Mouse (Mus musculus): ENCODE measurements around the gene Il1b. TPM values are rescaled to one million over a fixed set of nuclear protein-coding genes. Genes with fewer than 3 reads are reported as not detected.

Il1b gene
- polyA plus RNA-seq, 1 experiment from 2014 or later = 0.64 TPM

DNA sequence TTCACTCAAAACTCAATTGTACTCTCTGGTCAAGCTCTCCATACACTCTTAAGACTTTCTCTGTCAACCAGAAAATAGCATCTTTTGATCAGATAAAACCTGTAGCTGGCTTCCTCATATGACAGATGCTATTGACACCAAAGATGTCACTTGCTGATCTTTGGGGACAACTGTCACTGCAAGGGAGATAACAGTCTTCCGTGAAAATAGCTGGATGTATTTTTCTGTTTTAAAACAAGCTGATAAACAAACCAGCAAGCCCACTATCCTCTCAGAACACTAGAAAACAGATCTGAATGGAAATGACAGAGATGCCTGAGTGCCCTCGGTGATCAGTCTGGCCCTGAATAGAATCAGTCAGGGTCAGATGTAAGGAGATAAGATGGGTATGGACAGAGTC, 32.8 kb upstream of the Il1b start:
- H3K36me3 ChIP-seq (ENCODE audit: control insufficient read depth, insufficient read depth) = no peaks in the 10 kb centered on the region
- 71% methylated on average over 2 of the region's 2 CpGs for WGBS
- no peak overlapping the region for H3K4me2 ChIP-seq (ENCODE audit: low read depth, low read length)
- H3K9ac ChIP-seq (ENCODE audit: low read length) = no peak overlapping the region
- ATAC-seq (replicated peaks; ENCODE audit: extremely low read depth, insufficient read depth, low FRiP score) = no peak
- no peaks in the 10 kb centered on the region for H3K9me3 ChIP-seq (replicated peaks; ENCODE audit: control insufficient read depth, low read length)
- H3K4me1 ChIP-seq (ENCODE audit: control insufficient read depth, insufficient read depth, low read length) = no peaks in the 10 kb centered on the region
- no peak overlapping the region for H3K4me3 ChIP-seq (ENCODE audit: low read length)
- H3K27me3 ChIP-seq (ENCODE audit: control insufficient read depth, insufficient read depth, low read length) = no peaks in the 10 kb centered on the region
- no peak overlapping the region for H3K27ac ChIP-seq (ENCODE audit: low read length)

DNA sequence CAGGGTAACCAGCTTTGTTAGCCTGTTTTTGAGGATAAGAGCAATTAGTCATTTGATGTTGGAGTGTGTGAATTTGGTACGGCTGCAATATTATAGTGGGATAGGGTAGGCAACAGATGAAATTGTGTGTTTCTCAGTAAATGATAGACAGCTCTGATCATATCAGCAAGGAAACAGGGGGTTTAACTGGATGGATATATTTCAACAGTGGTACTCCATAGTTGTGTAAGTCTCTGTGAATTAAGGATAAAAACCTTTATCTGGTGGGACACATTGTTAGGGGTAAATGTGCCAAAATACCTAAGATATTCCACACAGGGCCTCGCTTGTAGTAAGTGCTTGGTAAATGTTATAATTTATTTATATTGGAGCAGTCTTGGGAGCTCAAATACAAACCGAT, 31.4 kb upstream of the Il1b start:
- Histone ChIP-seq H3K4me2 (ENCODE audit: low read depth, low read length) (no peak overlapping the region), H3K4me1 (ENCODE audit: control insufficient read depth, insufficient read depth, low read length) (no peaks in the 10 kb centered on the region), H3K4me3 (ENCODE audit: low read length) (no peak overlapping the region), H3K36me3 (ENCODE audit: control insufficient read depth, insufficient read depth) (no peaks in the 10 kb centered on the region), H3K9me3 (replicated peaks; ENCODE audit: control insufficient read depth, low read length) (no peaks in the 10 kb centered on the region), H3K9ac (ENCODE audit: low read length) (no peak overlapping the region), H3K27ac (ENCODE audit: low read length) (no peak overlapping the region), H3K27me3 (ENCODE audit: control insufficient read depth, insufficient read depth, low read length) (no peaks in the 10 kb centered on the region)
- 61% methylated on average over 3 of the region's 3 CpGs for WGBS
- no peak for ATAC-seq (replicated peaks; ENCODE audit: extremely low read depth, insufficient read depth, low FRiP score)

DNA sequence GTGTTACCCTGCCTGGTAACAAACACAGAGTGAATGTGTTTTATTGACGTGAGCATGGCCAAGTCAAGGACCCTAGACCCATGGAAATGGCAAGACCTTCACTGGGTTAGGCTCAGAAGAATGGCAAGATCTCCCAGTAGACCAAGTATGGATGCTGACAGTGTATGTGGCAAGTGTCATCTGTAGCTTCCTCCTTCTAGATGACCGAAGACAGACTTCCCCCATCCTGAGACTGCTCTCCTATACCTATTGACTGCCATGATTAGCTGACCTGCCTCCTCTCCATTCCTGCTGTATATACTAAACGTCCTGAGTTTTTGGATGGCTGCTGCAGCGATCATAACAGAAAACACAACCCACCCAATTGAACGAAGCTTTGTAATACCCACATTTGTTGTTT, 30.9 kb upstream of the Il1b start:
- Histone ChIP-seq H3K4me3 (ENCODE audit: low read length) (no peak overlapping the region), H3K9ac (ENCODE audit: low read length) (no peak overlapping the region), H3K27ac (ENCODE audit: low read length) (no peak overlapping the region), H3K9me3 (replicated peaks; ENCODE audit: control insufficient read depth, low read length) (no peaks in the 10 kb centered on the region), H3K36me3 (ENCODE audit: control insufficient read depth, insufficient read depth) (no peaks in the 10 kb centered on the region), H3K4me1 (ENCODE audit: control insufficient read depth, insufficient read depth, low read length) (no peaks in the 10 kb centered on the region), H3K27me3 (ENCODE audit: control insufficient read depth, insufficient read depth, low read length) (no peaks in the 10 kb centered on the region), H3K4me2 (ENCODE audit: low read depth, low read length) (no peak overlapping the region)
- no peak for ATAC-seq (replicated peaks; ENCODE audit: extremely low read depth, insufficient read depth, low FRiP score)
- 82% methylated on average over 5 of the region's 5 CpGs for WGBS

DNA sequence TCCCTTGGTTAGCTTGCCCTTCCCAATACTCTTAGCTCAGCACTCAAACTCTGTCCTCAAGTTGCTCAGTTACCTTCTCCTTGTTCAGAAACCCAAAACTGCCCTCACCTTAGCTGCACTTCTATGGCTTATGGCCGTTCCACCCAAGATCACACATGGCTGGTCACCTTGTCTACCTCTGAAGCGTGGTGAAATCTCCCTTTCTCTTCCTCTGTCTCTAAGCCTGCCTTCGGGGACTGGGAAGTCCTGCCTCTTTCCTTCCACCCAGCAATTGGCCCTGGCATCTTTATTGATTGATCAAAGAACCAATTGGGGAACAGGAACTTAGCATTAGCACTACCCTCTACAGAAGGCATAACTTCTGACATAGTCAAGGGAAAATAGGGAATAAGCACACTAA, 27.2 kb upstream of the Il1b start:
- no peaks in the 10 kb centered on the region for H3K4me1 ChIP-seq (ENCODE audit: control insufficient read depth, insufficient read depth, low read length)
- no peaks in the 10 kb centered on the region for H3K36me3 ChIP-seq (ENCODE audit: control insufficient read depth, insufficient read depth)
- no peak overlapping the region for H3K4me3 ChIP-seq (ENCODE audit: low read length)
- ATAC-seq (replicated peaks; ENCODE audit: extremely low read depth, insufficient read depth, low FRiP score) = no peak
- no peak overlapping the region for H3K4me2 ChIP-seq (ENCODE audit: low read depth, low read length)
- no peak overlapping the region for H3K27ac ChIP-seq (ENCODE audit: low read length)
- H3K27me3 ChIP-seq (ENCODE audit: control insufficient read depth, insufficient read depth, low read length) = no peaks in the 10 kb centered on the region
- no peak overlapping the region for H3K9ac ChIP-seq (ENCODE audit: low read length)
- H3K9me3 ChIP-seq (replicated peaks; ENCODE audit: control insufficient read depth, low read length) = no peaks in the 10 kb centered on the region
- WGBS = 77% methylated on average over 3 of the region's 3 CpGs

DNA sequence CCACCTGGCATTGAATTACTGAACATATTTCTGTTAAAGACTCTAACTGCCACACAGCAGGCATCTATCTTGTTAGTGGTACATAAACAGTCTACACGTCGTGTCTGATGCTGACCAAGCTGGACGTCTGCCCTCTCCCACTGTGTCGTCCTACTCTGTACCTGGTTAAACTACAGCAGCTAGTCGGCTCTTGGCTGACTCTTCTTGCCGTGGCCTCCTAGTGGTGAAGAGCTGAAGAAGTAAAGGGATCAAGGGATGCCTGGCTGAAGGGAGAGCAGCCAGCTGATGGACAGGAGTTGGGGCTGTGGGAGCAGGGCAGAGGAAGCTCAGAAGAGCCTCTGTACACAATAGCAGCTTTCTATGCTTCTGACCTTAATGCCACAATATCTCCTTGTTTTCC, 22.6 kb upstream of the Il1b start:
- no peaks in the 10 kb centered on the region for H3K27me3 ChIP-seq (ENCODE audit: control insufficient read depth, insufficient read depth, low read length)
- H3K27ac ChIP-seq (ENCODE audit: low read length) = no peak overlapping the region
- 17% methylated on average over 6 of the region's 6 CpGs for WGBS
- no peak for ATAC-seq (replicated peaks; ENCODE audit: extremely low read depth, insufficient read depth, low FRiP score)
- H3K4me3 ChIP-seq (ENCODE audit: low read length) = no peak overlapping the region
- H3K4me2 ChIP-seq (ENCODE audit: low read depth, low read length) = no peak overlapping the region
- no peaks in the 10 kb centered on the region for H3K9me3 ChIP-seq (replicated peaks; ENCODE audit: control insufficient read depth, low read length)
- no peaks in the 10 kb centered on the region for H3K4me1 ChIP-seq (ENCODE audit: control insufficient read depth, insufficient read depth, low read length)
- H3K36me3 ChIP-seq (ENCODE audit: control insufficient read depth, insufficient read depth) = no peaks in the 10 kb centered on the region
- H3K9ac ChIP-seq (ENCODE audit: low read length) = no peak overlapping the region

DNA sequence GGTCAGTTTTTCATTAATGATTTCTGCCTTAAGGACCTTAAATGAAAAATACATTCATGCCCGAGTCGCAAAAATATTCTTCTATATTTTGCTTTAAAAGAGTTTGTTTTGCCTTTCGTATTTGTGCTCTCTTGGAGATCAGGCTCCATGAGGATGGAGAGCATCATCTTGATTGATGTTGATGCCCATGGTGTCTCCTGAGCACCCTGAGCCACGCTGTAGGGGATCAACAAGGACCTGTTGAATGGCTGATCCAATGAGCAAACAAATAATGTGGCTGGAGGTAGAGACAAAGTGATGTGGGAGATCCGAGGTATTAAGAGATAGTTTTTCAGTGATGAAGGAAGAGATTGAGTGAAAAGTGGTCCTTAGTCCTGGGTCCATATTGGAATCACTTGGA, 19.2 kb upstream of the Il1b start:
- H3K4me3 ChIP-seq (ENCODE audit: low read length) = no peak overlapping the region
- H3K36me3 ChIP-seq (ENCODE audit: control insufficient read depth, insufficient read depth) = no peaks in the 10 kb centered on the region
- no peak overlapping the region for H3K4me2 ChIP-seq (ENCODE audit: low read depth, low read length)
- WGBS = 83% methylated on average over 5 of the region's 5 CpGs
- 0 out of 2 replicates have a peak, but pooled peaks cover 3% of the 10 kb centered on the region for H3K9me3 ChIP-seq (replicated peaks; ENCODE audit: control insufficient read depth, low read length)
- H3K4me1 ChIP-seq (ENCODE audit: control insufficient read depth, insufficient read depth, low read length) = no peaks in the 10 kb centered on the region
- no peak overlapping the region for H3K9ac ChIP-seq (ENCODE audit: low read length)
- no peak for ATAC-seq (replicated peaks; ENCODE audit: extremely low read depth, insufficient read depth, low FRiP score)
- H3K27ac ChIP-seq (ENCODE audit: low read length) = no peak overlapping the region
- H3K27me3 ChIP-seq (ENCODE audit: control insufficient read depth, insufficient read depth, low read length) = no peaks in the 10 kb centered on the region

DNA sequence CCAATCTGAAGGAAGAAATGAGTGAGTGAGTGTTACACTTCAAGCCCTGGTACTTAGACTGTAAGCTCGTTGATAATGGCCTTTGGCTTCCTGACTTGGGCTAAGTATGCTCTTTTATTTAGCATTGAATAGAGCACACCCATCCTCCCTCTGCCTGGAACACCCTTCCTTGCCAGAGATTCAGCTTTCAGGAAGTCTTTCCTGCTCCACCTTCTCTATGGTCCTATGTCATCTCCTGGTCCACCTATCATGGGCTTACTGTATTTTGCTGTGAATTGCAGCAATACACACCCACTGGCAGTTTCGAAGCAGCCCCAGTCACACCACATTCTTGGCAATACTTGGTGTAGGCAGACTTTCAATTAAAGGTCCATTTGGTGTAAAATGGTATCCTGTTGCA, 18.4 kb upstream of the Il1b start:
- Histone ChIP-seq H3K4me1 (ENCODE audit: control insufficient read depth, insufficient read depth, low read length) (0 out of 2 replicates have a peak, but pooled peaks cover under 1% of the 10 kb centered on the region), H3K4me2 (ENCODE audit: low read depth, low read length) (no peak overlapping the region), H3K4me3 (ENCODE audit: low read length) (no peak overlapping the region), H3K27ac (ENCODE audit: low read length) (no peak overlapping the region), H3K9ac (ENCODE audit: low read length) (no peak overlapping the region), H3K36me3 (ENCODE audit: control insufficient read depth, insufficient read depth) (no peaks in the 10 kb centered on the region), H3K27me3 (ENCODE audit: control insufficient read depth, insufficient read depth, low read length) (no peaks in the 10 kb centered on the region), H3K9me3 (replicated peaks; ENCODE audit: control insufficient read depth, low read length) (0 out of 2 replicates have a peak, but pooled peaks cover 3% of the 10 kb centered on the region)
- ATAC-seq (replicated peaks; ENCODE audit: extremely low read depth, insufficient read depth, low FRiP score) = no peak
- 52% methylated on average over 2 of the region's 2 CpGs for WGBS

DNA sequence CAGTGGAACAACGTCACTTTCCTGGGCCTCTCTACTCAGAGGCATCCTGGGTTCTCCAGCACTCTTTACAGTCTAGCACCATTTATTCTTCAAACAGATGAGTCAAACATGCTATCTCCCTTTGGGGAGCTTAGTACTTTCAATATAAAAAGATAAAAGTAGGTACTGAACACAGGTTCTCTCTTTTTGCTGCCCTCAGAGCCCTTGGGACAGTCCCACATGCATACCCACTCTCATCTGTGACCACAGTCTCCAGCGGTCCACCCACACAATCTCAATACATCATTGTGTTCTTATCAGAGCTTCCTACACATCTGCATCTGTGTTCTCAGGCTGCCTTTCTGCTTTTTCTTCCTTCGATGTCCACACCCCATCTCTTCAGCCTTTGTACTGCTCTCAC, 14.4 kb upstream of the Il1b start:
- Histone ChIP-seq H3K4me2 (ENCODE audit: low read depth, low read length) (no peak overlapping the region), H3K27ac (ENCODE audit: low read length) (no peak overlapping the region), H3K36me3 (ENCODE audit: control insufficient read depth, insufficient read depth) (no peaks in the 10 kb centered on the region), H3K4me1 (ENCODE audit: control insufficient read depth, insufficient read depth, low read length) (0 out of 2 replicates have a peak, but pooled peaks cover 3% of the 10 kb centered on the region), H3K9me3 (replicated peaks; ENCODE audit: control insufficient read depth, low read length) (0 out of 2 replicates have a peak, but pooled peaks cover 3% of the 10 kb centered on the region), H3K9ac (ENCODE audit: low read length) (no peak overlapping the region), H3K4me3 (ENCODE audit: low read length) (no peak overlapping the region), H3K27me3 (ENCODE audit: control insufficient read depth, insufficient read depth, low read length) (no peaks in the 10 kb centered on the region)
- no peak for ATAC-seq (replicated peaks; ENCODE audit: extremely low read depth, insufficient read depth, low FRiP score)
- WGBS = 78% methylated on average over 3 of the region's 3 CpGs

DNA sequence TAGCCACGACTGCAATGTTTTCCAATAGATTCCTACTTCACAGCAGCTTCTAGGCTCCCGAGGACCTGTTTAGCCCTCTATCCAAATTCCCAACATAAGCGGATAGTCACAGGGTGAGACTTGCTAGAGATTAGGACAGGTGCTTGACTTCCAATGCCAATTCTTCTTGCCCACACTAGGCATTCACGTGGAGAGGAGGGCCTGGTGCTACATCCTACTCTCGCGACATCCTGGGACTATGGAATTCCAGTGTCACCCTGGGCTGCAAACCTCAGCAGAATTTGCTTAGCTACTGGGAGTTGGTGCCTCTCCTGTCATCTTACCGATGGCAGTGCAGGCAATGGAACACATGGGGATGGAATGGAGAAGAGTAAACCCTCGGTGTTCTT, 13.3 kb upstream of the Il1b start:
- Histone ChIP-seq H3K9ac (ENCODE audit: low read length) (no peak overlapping the region), H3K4me1 (ENCODE audit: control insufficient read depth, insufficient read depth, low read length) (0 out of 2 replicates have a peak, but pooled peaks cover 3% of the 10 kb centered on the region), H3K27ac (ENCODE audit: low read length) (peak overlapping the region; percentile 52; the same call in 1 of the 2 replicates), H3K4me2 (ENCODE audit: low read depth, low read length) (no peak overlapping the region), H3K27me3 (ENCODE audit: control insufficient read depth, insufficient read depth, low read length) (no peaks in the 10 kb centered on the region), H3K9me3 (replicated peaks; ENCODE audit: control insufficient read depth, low read length) (0 out of 2 replicates have a peak, but pooled peaks cover 3% of the 10 kb centered on the region), H3K36me3 (ENCODE audit: control insufficient read depth, insufficient read depth) (no peaks in the 10 kb centered on the region), H3K4me3 (ENCODE audit: low read length) (no peak overlapping the region)
- ATAC-seq (replicated peaks; ENCODE audit: extremely low read depth, insufficient read depth, low FRiP score) = no peak
- WGBS = 74% methylated on average over 8 of the region's 8 CpGs
